Mouse (Mus musculus): ENCODE data around the gene Ptger4. TPM values are rescaled to one million over a fixed set of nuclear protein-coding genes. Genes with fewer than 3 reads are reported as not detected.
A peak's percentile ranks its signal among the peaks of the same experiment; 100 is the strongest.

The Ptger4 gene
- polyA plus RNA-seq, 1 experiment from 2014 or later = 1.8 TPM

GRCm38 (mm10) chr15:5185366-5186292, 58.4 kb downstream of the Ptger4 start, which contains the start of gene Ttc33:
Gene Ttc33, plus strand, starts transcription at chr15:5185525.
- Histone ChIP-seq H3K27me3 (ENCODE audit: insufficient read depth, poor library complexity, severe bottlenecking) (no peaks in the 10 kb centered on the region), H3K9me3 (no peaks in the 10 kb centered on the region), H3K4me3 (peak within 1 kb of the TSS; percentile 98), H3K4me1 (peaks cover 16% of the 10 kb centered on the region), H3K27ac (peak within 1 kb of the TSS; percentile 93), H3K36me3 (peaks cover 13% of the 10 kb centered on the region; the same call in 1 of the 2 replicates)
- DNase-seq (ENCODE audit: low spot score) = peak; percentile 87
- under 1% methylated on average over 55 of the region's 55 CpGs for WGBS

- H3K27ac ChIP-seq = peak overlapping the region; percentile 93
- peaks cover 8% of the 10 kb centered on the region; the same call in 1 of the 2 replicates for H3K36me3 ChIP-seq
- no peak for DNase-seq (ENCODE audit: low spot score)
- H3K4me1 ChIP-seq = peaks cover 16% of the 10 kb centered on the region
- peak overlapping the region; percentile 98 for H3K4me3 ChIP-seq
- WGBS = 42% methylated on average over 11 of the region's 11 CpGs
- no peaks in the 10 kb centered on the region for H3K9me3 ChIP-seq
- H3K27me3 ChIP-seq (ENCODE audit: insufficient read depth, poor library complexity, severe bottlenecking) = no peaks in the 10 kb centered on the region
These were observed 59.2 kb downstream of the Ptger4 start for GRCm38 (mm10) chr15:5184668-5185330.

- no peaks in the 10 kb centered on the region for H3K9me3 ChIP-seq
- H3K27ac ChIP-seq = no peak overlapping the region
- no peaks in the 10 kb centered on the region for H3K27me3 ChIP-seq (ENCODE audit: insufficient read depth, poor library complexity, severe bottlenecking)
- H3K4me3 ChIP-seq = no peak overlapping the region
- no peak for DNase-seq (ENCODE audit: low spot score)
- peaks cover 78% of the 10 kb centered on the region for H3K36me3 ChIP-seq
- 94% methylated on average over 12 of the region's 12 CpGs for WGBS
- no peaks in the 10 kb centered on the region for H3K4me1 ChIP-seq
These were observed 70.7 kb downstream of the Ptger4 start for GRCm38 (mm10) chr15:5173217-5173820.

- 90% methylated on average over 12 of the region's 12 CpGs for WGBS
- DNase-seq (ENCODE audit: low spot score) = peak; percentile 67
- H3K9me3 ChIP-seq = no peaks in the 10 kb centered on the region
- no peak overlapping the region for H3K27ac ChIP-seq
- H3K36me3 ChIP-seq = peaks cover 75% of the 10 kb centered on the region
- H3K27me3 ChIP-seq (ENCODE audit: insufficient read depth, poor library complexity, severe bottlenecking) = no peaks in the 10 kb centered on the region
- no peaks in the 10 kb centered on the region for H3K4me1 ChIP-seq
- H3K4me3 ChIP-seq = no peak overlapping the region
These were observed 78.7 kb downstream of the Ptger4 start for GRCm38 (mm10) chr15:5165121-5165773.

- Histone ChIP-seq H3K4me1 (peaks cover 17% of the 10 kb centered on the region), H3K27me3 (ENCODE audit: insufficient read depth, poor library complexity, severe bottlenecking) (no peaks in the 10 kb centered on the region), H3K36me3 (peaks cover 26% of the 10 kb centered on the region), H3K4me3 (no peak overlapping the region), H3K27ac (no peak overlapping the region), H3K9me3 (no peaks in the 10 kb centered on the region)
- no peak for DNase-seq (ENCODE audit: low spot score)
- WGBS = 74% methylated on average over 6 of the region's 6 CpGs
These were observed 85.2 kb downstream of the Ptger4 start for GRCm38 (mm10) chr15:5158827-5159226.

- DNase-seq (ENCODE audit: low spot score) = no peak
- Histone ChIP-seq H3K9me3 (no peaks in the 10 kb centered on the region), H3K27ac (no peak overlapping the region), H3K4me1 (peaks cover 17% of the 10 kb centered on the region), H3K36me3 (peaks cover 16% of the 10 kb centered on the region), H3K4me3 (no peak overlapping the region), H3K27me3 (ENCODE audit: insufficient read depth, poor library complexity, severe bottlenecking) (no peaks in the 10 kb centered on the region)
- 52% methylated on average over 1 of the region's 1 CpGs for WGBS
These were observed 86.6 kb downstream of the Ptger4 start for GRCm38 (mm10) chr15:5157386-5157785.

Other genes with a start within 250 kb of the Ptger4 start
- gene C7, start 180.4 kb downstream of the Ptger4 start, polyA plus RNA-seq (2016; fragmentation: Nextera tagmentation; extraction: Ambion mirVana) = 0.09 and 0.11 TPM in 2 replicates
- 1.5 and 2.3 TPM in 2 replicates for gene Card6, start 135.6 kb downstream of the Ptger4 start, polyA plus RNA-seq (2016; fragmentation: Nextera tagmentation; extraction: Ambion mirVana)
- gene Rpl37, start 127.5 kb downstream of the Ptger4 start, polyA plus RNA-seq (2016; fragmentation: Nextera tagmentation; extraction: Ambion mirVana) = 366 and 403 TPM in 2 replicates
- 21.1 and 22.7 TPM in 2 replicates for gene Prkaa1, start 100.3 kb downstream of the Ptger4 start, polyA plus RNA-seq (2016; fragmentation: Nextera tagmentation; extraction: Ambion mirVana)
- gene Ttc33, start 58.7 kb downstream of the Ptger4 start, polyA plus RNA-seq (2016; fragmentation: Nextera tagmentation; extraction: Ambion mirVana) = 30.3 and 34.0 TPM in 2 replicates

Measured in heart, embryonic 10.5 days (tissue).